Mouse (Mus musculus) testis, adult 2 months (tissue): Measurements from ENCODE around the gene Igfbp7. TPM values are rescaled to one million over a fixed set of nuclear protein-coding genes. Genes with fewer than 3 reads are reported as not detected.

Experiments
- H3K27ac ChIP-seq: fragments of 200-500 bp; 2 replicates; pipeline ENCODE4 v1.5.1; 2012; ENCODE audit warnings: low read depth, low read length; ENCODE audit not compliant: control insufficient read depth, insufficient read depth
- H3K27me3 ChIP-seq: fragments of 200-500 bp; 2 replicates; pipeline ENCODE4 v1.6.1; 2012; ENCODE audit warnings: mild to moderate bottlenecking, low read length, moderate library complexity; ENCODE audit not compliant: control insufficient read depth, insufficient read depth
- H3K36me3 ChIP-seq: fragments of 200-500 bp; 2 replicates; pipeline ENCODE4 v1.6.1; 2012; ENCODE audit warnings: mild to moderate bottlenecking, low read length; ENCODE audit not compliant: control insufficient read depth, insufficient read depth
- H3K4me1 ChIP-seq: fragments of 200-500 bp; 2 replicates; pipeline ENCODE4 v1.6.1; 2012; ENCODE audit warnings: low read length; ENCODE audit not compliant: control insufficient read depth, insufficient read depth
- H3K4me3 ChIP-seq: fragments of 200-500 bp; 2 replicates; pipeline ENCODE4 v1.5.1; 2012; ENCODE audit warnings: low read depth, mild to moderate bottlenecking, low read length, moderate library complexity, mixed read lengths; ENCODE audit not compliant: control insufficient read depth
- CTCF ChIP-seq: fragments of 200-500 bp; IDR thresholded peaks from 2 replicates; pipeline ENCODE4 v1.5.1; 2012; ENCODE audit warnings: low read depth, mild to moderate bottlenecking, inconsistent platforms, low read length, moderate library complexity; ENCODE audit not compliant: control insufficient read depth, insufficient read depth, insufficient replicate concordance
- POLR2A ChIP-seq: fragments of 200-500 bp; IDR thresholded peaks from 2 replicates; pipeline ENCODE4 v1.6.1; 2012; ENCODE audit warnings: low read depth, mild to moderate bottlenecking, inconsistent platforms, low read length, moderate library complexity; ENCODE audit not compliant: control insufficient read depth
- polyA plus RNA-seq: library from polyadenylated mRNA; depleted of rRNA; stranded (reverse); fragments of >200 nt; gene quantifications from 2 replicates; pipeline ENCODE4 v1.2.3, GENCODE M21; 2012

Gene Igfbp7
- polyA plus RNA-seq, 1 experiment, result 94.8 TPM

DNA sequence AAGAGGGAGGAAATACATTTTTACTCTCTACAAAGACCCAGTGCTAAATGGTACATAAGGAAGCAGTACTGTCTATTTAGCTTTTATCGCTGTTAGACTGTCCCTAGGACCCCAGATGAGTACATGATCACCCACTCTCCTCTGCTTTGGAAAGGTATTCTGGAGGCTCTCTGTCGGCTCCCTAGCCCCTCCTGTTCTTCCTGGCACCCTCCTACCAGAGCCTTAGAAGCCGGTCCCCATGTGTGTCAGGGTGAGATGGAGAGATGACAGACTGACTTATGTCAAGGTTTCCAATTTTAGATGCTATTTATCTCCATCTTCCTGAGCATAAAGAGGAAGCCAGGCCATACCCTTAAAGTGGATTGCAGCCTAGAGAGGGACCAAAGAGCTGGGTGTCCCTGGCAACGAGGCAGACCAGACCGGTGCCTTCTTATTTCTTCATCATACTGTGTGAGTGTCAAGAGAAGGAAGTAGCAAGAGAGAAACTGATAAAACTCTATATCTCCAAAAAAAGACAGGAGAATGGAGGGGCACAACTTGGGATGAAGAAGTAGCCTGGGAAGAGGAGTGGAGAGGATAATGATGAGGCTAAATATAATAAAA lies 2.3 kb downstream of the Igfbp7 start:
- no peak overlapping the region for H3K4me3 ChIP-seq
- TF ChIP-seq POLR2A (no peak), CTCF (no peak)
- no peaks in the 10 kb centered on the region for H3K27me3 ChIP-seq
- no peaks in the 10 kb centered on the region for H3K36me3 ChIP-seq
- H3K4me1 ChIP-seq, result peaks cover 3% of the 10 kb centered on the region
- no peak overlapping the region for H3K27ac ChIP-seq

DNA sequence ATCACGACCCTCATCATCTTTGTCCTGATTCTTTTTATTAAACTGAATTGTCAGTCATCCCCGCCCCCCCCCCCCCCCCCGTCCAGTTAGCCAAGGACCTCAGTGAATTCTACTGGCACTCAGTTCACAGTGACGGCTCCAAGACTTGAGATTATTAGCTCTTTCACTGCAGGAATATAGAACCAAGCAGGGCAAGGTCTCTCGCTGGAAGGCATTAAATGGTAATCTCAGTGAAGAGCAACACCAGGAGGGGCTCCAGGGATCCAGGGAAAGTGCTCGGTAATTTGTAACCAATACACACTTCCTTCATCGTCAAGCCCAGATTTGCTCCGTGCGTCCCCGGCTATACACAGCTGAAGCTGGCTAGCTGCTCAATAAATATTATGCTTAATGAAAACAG lies 2.9 kb downstream of the Igfbp7 start:
- Histone ChIP-seq H3K27ac (no peak overlapping the region), H3K4me3 (no peak overlapping the region), H3K27me3 (no peaks in the 10 kb centered on the region), H3K4me1 (peaks cover 3% of the 10 kb centered on the region), H3K36me3 (no peaks in the 10 kb centered on the region)
- TF ChIP-seq POLR2A (no peak), CTCF (no peak)

GRCm38 (mm10) chr5:77402901-77403300 lies 4.9 kb downstream of the Igfbp7 start:
- TF ChIP-seq CTCF (no peak), POLR2A (no peak)
- no peaks in the 10 kb centered on the region for H3K27me3 ChIP-seq
- peaks cover under 1% of the 10 kb centered on the region; the same call in 1 of the 2 replicates for H3K4me1 ChIP-seq

GRCm38 (mm10) chr5:77402137-77402536 lies 5.7 kb downstream of the Igfbp7 start:
- Histone ChIP-seq H3K36me3 (no peaks in the 10 kb centered on the region), H3K27me3 (no peaks in the 10 kb centered on the region), H3K4me1 (no peaks in the 10 kb centered on the region), H3K4me3 (no peak overlapping the region), H3K27ac (no peak overlapping the region)
- no peak for TF ChIP-seq POLR2A

More at GRCm38 (mm10) chr5:77402901-77403300, 4.9 kb downstream of the Igfbp7 start:
- no peak overlapping the region for H3K4me3 ChIP-seq
- H3K27ac ChIP-seq, result no peak overlapping the region
- no peaks in the 10 kb centered on the region for H3K36me3 ChIP-seq

DNA sequence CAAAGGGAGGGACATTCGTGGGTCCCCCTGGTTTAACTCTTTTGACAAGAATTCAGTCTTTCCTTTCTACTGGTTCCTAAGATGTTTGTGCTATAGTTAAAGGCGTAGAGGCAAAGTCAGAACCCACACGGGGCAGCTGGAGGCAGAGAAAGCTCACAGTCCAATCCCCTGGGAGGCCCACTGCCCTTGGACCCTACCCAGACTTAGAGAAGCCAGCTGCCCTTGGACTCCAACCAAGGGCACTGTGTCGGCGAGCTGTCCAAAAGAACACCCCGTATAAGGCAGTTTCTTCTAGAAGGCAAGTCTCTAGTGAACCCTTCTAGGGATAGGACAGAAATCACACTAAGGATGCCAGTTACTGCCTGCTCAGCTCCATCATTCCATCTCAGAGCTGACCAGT lies 7.0 kb downstream of the Igfbp7 start:
- H3K27me3 ChIP-seq, result no peaks in the 10 kb centered on the region
- no peaks in the 10 kb centered on the region for H3K4me1 ChIP-seq
- H3K27ac ChIP-seq, result no peak overlapping the region
- no peaks in the 10 kb centered on the region for H3K36me3 ChIP-seq
- TF ChIP-seq CTCF, result no peak
- no peak for TF ChIP-seq POLR2A
- no peak overlapping the region for H3K4me3 ChIP-seq

DNA sequence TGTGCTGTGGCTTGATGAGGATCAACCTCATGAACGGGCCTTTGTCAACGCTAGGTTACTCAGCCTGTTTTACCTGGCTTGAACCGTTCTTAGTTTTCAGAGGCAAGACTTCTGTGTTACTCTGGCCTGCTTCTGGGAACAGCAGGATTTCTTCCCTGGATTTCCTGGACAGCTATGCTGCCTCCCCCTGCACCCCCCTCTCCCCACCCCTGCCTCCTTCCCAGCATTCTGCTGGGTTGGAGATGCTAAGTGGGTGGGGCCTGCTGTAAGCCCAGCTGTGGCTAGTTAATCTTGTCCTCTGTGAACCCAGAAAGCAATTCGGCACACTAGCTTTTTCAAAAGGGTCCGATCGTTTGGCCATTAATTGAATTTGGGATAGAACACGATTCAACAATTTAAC lies 7.7 kb downstream of the Igfbp7 start:
- TF ChIP-seq POLR2A (no peak), CTCF (no peak)
- no peak overlapping the region for H3K27ac ChIP-seq
- H3K4me1 ChIP-seq, result no peaks in the 10 kb centered on the region
- no peaks in the 10 kb centered on the region for H3K36me3 ChIP-seq
- no peak overlapping the region for H3K4me3 ChIP-seq
- no peaks in the 10 kb centered on the region for H3K27me3 ChIP-seq

GRCm38 (mm10) chr5:77399076-77399475 lies 8.8 kb downstream of the Igfbp7 start:
- no peak overlapping the region for H3K27ac ChIP-seq
- TF ChIP-seq POLR2A (no peak), CTCF (no peak)
- H3K27me3 ChIP-seq, result no peaks in the 10 kb centered on the region
- no peak overlapping the region for H3K4me3 ChIP-seq
- H3K36me3 ChIP-seq, result no peaks in the 10 kb centered on the region
- H3K4me1 ChIP-seq, result no peaks in the 10 kb centered on the region
